Mouse (Mus musculus) forebrain, embryonic 14.5 days (tissue): ENCODE data around the gene Ints3. TPM values are rescaled to one million over a fixed set of nuclear protein-coding genes. Genes with fewer than 3 reads are reported as not detected.

Source experiments
- ATAC-seq: fragments of 200-750 bp; cut with Nextera tagmentation; 2 replicates; pipeline ENCODE4 v1.8.0; 2017; ENCODE audit warnings: mild to moderate bottlenecking, moderate library complexity
- DNase-seq: peaks from one replicate; pipeline ENCODE4 v3.0.0-alpha.2; 2015; ENCODE audit warnings: low spot score
- H3K27ac ChIP-seq: fragments of 300-500 bp; sonication (generic); 2 replicates; pipeline ENCODE4 v1.5.1; 2014; ENCODE audit warnings: low read depth, mild to moderate bottlenecking, control low read depth, low read length, moderate library complexity
- H3K27me3 ChIP-seq: fragments of 300-500 bp; sonication (generic); replicated peaks from 2 replicates; pipeline ENCODE4 v1.6.1; 2014; ENCODE audit warnings: low read length, control low read depth, mixed read lengths; ENCODE audit not compliant: control insufficient read depth, insufficient read depth
- H3K36me3 ChIP-seq: fragments of 300-500 bp; sonication (generic); 2 replicates; pipeline ENCODE4 v1.6.1; 2014; ENCODE audit warnings: low read length, control low read depth; ENCODE audit not compliant: control insufficient read depth, insufficient read depth
- H3K4me1 ChIP-seq: fragments of 300-500 bp; sonication (generic); 2 replicates; pipeline ENCODE4 v1.6.1; 2014; ENCODE audit warnings: antibody characterized with exemption, low read length, control low read depth; ENCODE audit not compliant: control insufficient read depth, insufficient read depth
- H3K4me2 ChIP-seq: fragments of 300-500 bp; sonication (generic); 2 replicates; pipeline ENCODE4 v1.6.1; 2014; ENCODE audit warnings: mild to moderate bottlenecking, control low read depth, low read length
- H3K4me3 ChIP-seq: fragments of 300-500 bp; sonication (generic); 2 replicates; pipeline ENCODE4 v1.5.1; 2014; ENCODE audit warnings: low read depth, low read length, control low read depth
- H3K9ac ChIP-seq: fragments of 300-500 bp; sonication (generic); 2 replicates; pipeline ENCODE4 v1.6.1; 2014; ENCODE audit warnings: mild to moderate bottlenecking, low read length, control low read depth, moderate library complexity
- H3K9me3 ChIP-seq: fragments of 300-500 bp; sonication (generic); replicated peaks from 2 replicates; pipeline ENCODE4 v1.6.1; 2016; ENCODE audit warnings: low read length, control low read depth, mixed read lengths; ENCODE audit not compliant: control insufficient read depth
- WGBS: fragments of 180-500 bp; shearing (Covaris S2); extraction: QIAGEN DNeasy Blood & Tissue Kit; methylation state at CpG from one replicate; pipeline ENCODE4 v1.1.7; 2014; 5-methylcytosine and 5-hydroxymethylcytosine counted together
- polyA plus RNA-seq: library from polyadenylated mRNA; unstranded; fragments of >200 nt; fragmentation: Nextera tagmentation; extraction: Ambion mirVana; gene quantifications from 2 replicates; pipeline ENCODE4 v1.2.1, GENCODE M21; 2014

Gene Ints3
- polyA plus RNA-seq, 1 experiment from 2014 or later = 20.7 TPM

- H3K36me3 ChIP-seq = no peaks in the 10 kb centered on the region
- WGBS = under 1% methylated on average over 70 of the region's 75 CpGs
- H3K4me3 ChIP-seq = peak overlapping the region; percentile 52
- H3K27ac ChIP-seq = no peak overlapping the region
- no peaks in the 10 kb centered on the region for H3K9me3 ChIP-seq
- DNase-seq (peak; percentile 17), ATAC-seq (peak; percentile 52)
- peaks cover 6% of the 10 kb centered on the region; the same call in 1 of the 2 replicates for H3K4me1 ChIP-seq
- H3K9ac ChIP-seq = peak overlapping the region; percentile 55
- H3K27me3 ChIP-seq = peaks cover 37% of the 10 kb centered on the region
- peak overlapping the region; percentile 57 for H3K4me2 ChIP-seq
Observed at GRCm38 (mm10) chr3:90465081-90465685, 31.8 kb upstream of the Ints3 start.

DNA sequence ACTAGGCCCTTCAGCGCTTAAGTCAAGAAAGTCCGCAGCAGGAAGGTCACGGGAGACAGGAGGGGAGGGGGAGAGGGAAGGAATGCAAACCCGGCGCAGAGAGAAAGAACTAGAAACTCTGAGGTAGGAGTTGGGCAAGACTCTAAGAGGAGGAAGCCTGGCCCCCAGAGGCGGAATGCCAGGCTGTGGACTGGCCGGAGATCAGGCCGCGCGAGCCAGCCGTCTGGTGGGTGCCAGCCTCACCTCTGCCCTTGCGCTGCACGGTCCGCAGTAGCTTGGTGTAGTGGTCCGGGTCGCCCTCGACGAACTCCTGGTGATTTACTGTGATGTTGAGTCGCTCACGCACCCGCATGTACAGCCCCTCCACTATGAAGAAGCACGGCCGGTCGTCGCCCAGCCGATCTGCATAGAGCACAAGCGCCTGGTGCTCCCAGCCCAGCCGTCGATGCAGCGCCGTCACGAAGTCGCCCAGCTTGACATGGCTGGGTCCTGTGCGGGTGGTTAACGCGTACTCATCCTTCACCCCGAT is 31.2 kb upstream of the Ints3 start:
- Histone ChIP-seq H3K4me2 (peak overlapping the region; percentile 57), H3K4me3 (peak overlapping the region; percentile 52), H3K27ac (no peak overlapping the region), H3K9ac (peak overlapping the region; percentile 55), H3K9me3 (no peaks in the 10 kb centered on the region), H3K36me3 (no peaks in the 10 kb centered on the region), H3K27me3 (peaks cover 37% of the 10 kb centered on the region), H3K4me1 (peaks cover 6% of the 10 kb centered on the region; the same call in 1 of the 2 replicates)
- ATAC-seq (peak; percentile 44), DNase-seq (no peak)
- 12% methylated on average over 37 of the region's 37 CpGs for WGBS

GRCm38 (mm10) chr3:90462579-90462978 is 29.2 kb upstream of the Ints3 start:
- ATAC-seq (no peak), DNase-seq (no peak)
- Histone ChIP-seq H3K9ac (no peak overlapping the region), H3K27me3 (peaks cover 37% of the 10 kb centered on the region), H3K4me3 (no peak overlapping the region), H3K4me1 (peaks cover 6% of the 10 kb centered on the region; the same call in 1 of the 2 replicates), H3K4me2 (no peak overlapping the region), H3K36me3 (no peaks in the 10 kb centered on the region), H3K9me3 (no peaks in the 10 kb centered on the region), H3K27ac (no peak overlapping the region)
- 28% methylated on average over 7 of the region's 7 CpGs for WGBS

DNA sequence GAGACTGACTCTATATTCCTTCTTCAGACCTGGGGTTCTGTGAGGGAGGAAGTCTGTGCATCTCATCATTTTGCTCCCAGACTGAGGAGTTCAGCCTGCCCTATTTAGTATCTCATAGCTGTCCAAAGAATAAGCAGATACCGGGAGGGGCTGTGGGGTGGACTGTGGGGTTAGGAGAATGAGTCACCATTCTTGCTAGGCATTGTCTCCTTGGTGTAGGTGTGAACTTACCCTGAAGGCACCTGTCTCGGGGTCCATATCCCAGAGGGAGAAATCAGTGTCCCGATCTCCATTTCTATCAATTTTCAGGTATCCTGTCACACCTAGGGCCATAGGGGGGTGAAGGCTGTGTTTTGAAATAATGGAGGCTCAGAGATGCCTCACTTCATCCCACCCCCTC is 28.5 kb upstream of the Ints3 start:
- Histone ChIP-seq H3K4me1 (peaks cover 6% of the 10 kb centered on the region; the same call in 1 of the 2 replicates), H3K9ac (no peak overlapping the region), H3K27ac (no peak overlapping the region), H3K27me3 (peaks cover 37% of the 10 kb centered on the region), H3K4me2 (no peak overlapping the region), H3K4me3 (no peak overlapping the region), H3K9me3 (no peaks in the 10 kb centered on the region), H3K36me3 (no peaks in the 10 kb centered on the region)
- ATAC-seq (no peak), DNase-seq (no peak)
- 88% methylated on average over 3 of the region's 3 CpGs for WGBS

DNA sequence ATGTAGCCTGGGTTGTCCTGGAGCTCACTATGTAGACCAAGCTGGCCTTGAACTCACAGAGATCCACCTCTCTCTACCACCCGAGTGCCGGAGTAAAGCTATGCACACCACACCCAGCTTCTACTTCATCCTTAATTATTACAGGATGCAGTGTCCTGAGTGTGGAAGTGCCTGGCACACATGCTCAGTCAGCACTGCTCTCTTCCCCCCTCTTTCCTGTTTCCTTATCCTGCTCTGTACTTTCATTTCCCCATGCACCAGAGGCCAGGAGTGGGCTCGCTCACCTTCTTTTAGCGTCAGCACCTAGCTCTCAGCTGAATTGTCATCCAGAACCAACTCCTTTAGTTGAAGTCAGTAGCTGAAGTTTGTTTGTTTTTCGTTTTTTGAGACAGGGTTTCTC is 26.9 kb upstream of the Ints3 start:
- DNase-seq (no peak), ATAC-seq (no peak)
- no peak overlapping the region for H3K27ac ChIP-seq
- H3K27me3 ChIP-seq = peaks cover 30% of the 10 kb centered on the region
- no peak overlapping the region for H3K9ac ChIP-seq
- H3K9me3 ChIP-seq = no peaks in the 10 kb centered on the region
- no peaks in the 10 kb centered on the region for H3K36me3 ChIP-seq
- H3K4me2 ChIP-seq = no peak overlapping the region
- H3K4me3 ChIP-seq = no peak overlapping the region
- 79% methylated on average over 5 of the region's 5 CpGs for WGBS
- H3K4me1 ChIP-seq = peaks cover 3% of the 10 kb centered on the region; the same call in 1 of the 2 replicates

DNA sequence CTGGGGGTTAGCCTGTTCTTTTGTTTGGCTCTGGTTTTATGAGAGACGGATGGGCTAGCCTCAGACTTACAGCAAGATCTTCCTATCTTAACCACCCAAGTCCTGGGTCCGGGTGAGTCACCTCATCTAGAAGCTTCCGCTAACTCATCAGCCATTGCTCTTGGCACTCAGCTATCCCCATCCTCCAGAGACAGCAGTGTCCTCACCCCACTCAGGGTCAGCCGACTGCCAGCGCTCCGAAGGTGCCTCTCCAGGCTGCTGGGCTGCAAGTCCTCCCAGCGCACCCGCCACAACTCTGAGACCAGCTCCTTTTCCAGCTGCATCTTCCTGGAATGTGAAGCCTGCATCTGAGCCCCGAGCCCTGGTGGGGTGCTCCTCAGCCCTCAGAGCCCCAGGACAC is 26.3 kb upstream of the Ints3 start:
- Histone ChIP-seq H3K36me3 (no peaks in the 10 kb centered on the region), H3K9me3 (no peaks in the 10 kb centered on the region), H3K27me3 (peaks cover 25% of the 10 kb centered on the region), H3K4me1 (no peaks in the 10 kb centered on the region), H3K9ac (no peak overlapping the region), H3K4me2 (no peak overlapping the region), H3K27ac (no peak overlapping the region), H3K4me3 (no peak overlapping the region)
- WGBS = 80% methylated on average over 9 of the region's 9 CpGs
- ATAC-seq (no peak), DNase-seq (no peak)

GRCm38 (mm10) chr3:90454931-90455330 is 21.5 kb upstream of the Ints3 start:
- WGBS = 85% methylated on average over 14 of the region's 14 CpGs
- no peak overlapping the region for H3K27ac ChIP-seq
- no peak for DNase-seq
- H3K27me3 ChIP-seq = no peaks in the 10 kb centered on the region
- no peak overlapping the region for H3K9ac ChIP-seq
- no peaks in the 10 kb centered on the region for H3K9me3 ChIP-seq
- no peak for ATAC-seq
- H3K4me1 ChIP-seq = no peaks in the 10 kb centered on the region
- H3K4me2 ChIP-seq = no peak overlapping the region
- no peak overlapping the region for H3K4me3 ChIP-seq
- H3K36me3 ChIP-seq = no peaks in the 10 kb centered on the region

- 63% methylated on average over 10 of the region's 10 CpGs for WGBS
- no peaks in the 10 kb centered on the region for H3K36me3 ChIP-seq
- no peaks in the 10 kb centered on the region for H3K27me3 ChIP-seq
- ATAC-seq = no peak
- no peak overlapping the region for H3K4me2 ChIP-seq
- no peaks in the 10 kb centered on the region for H3K4me1 ChIP-seq
- no peak for DNase-seq
- H3K4me3 ChIP-seq = no peak overlapping the region
- no peak overlapping the region for H3K9ac ChIP-seq
- H3K27ac ChIP-seq = no peak overlapping the region
- H3K9me3 ChIP-seq = no peaks in the 10 kb centered on the region
Observed at GRCm38 (mm10) chr3:90451396-90452095, 18.1 kb upstream of the Ints3 start.

DNA sequence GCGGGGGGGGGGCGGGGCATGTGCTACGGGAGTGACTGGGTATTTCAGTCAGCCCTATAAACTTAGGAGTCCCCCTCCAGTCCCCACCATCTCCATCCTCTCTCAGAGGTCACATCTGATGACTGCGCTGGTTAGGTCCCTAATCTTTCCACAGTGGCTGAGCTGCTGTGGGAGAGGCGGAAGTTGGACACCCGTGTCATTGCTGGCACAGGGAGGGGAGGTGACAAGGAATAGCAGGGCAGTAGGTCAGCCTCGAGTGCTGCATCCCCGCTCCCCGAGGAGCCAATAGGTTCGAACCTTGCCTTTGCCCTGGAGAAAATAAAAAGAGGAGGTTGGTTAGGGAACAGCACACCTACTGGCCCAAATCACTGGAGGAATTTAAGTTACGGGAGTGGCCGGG is 17.5 kb upstream of the Ints3 start:
- Histone ChIP-seq H3K27me3 (no peaks in the 10 kb centered on the region), H3K27ac (no peak overlapping the region), H3K4me1 (peaks cover 3% of the 10 kb centered on the region; the same call in 1 of the 2 replicates), H3K4me3 (no peak overlapping the region), H3K9me3 (no peaks in the 10 kb centered on the region), H3K4me2 (no peak overlapping the region), H3K36me3 (no peaks in the 10 kb centered on the region), H3K9ac (0 out of 2 replicates have a peak overlapping the region, but pooled peaks have one; percentile 17)
- ATAC-seq = no peak
- DNase-seq = no peak
- 45% methylated on average over 12 of the region's 12 CpGs for WGBS
